Mouse (Mus musculus) heart, adult 2 months (tissue): ENCODE data around the gene Acot4. TPM values are rescaled to one million over a fixed set of nuclear protein-coding genes. Genes with fewer than 3 reads are reported as not detected.
A peak's percentile ranks its signal among the peaks of the same experiment; 100 is the strongest.
"Not testable (repeated sequence)": the region's sequence is repeated elsewhere in the genome, so short reads cannot be mapped to it uniquely, and the experiment has no call there.

Experiments
- DNase-seq, 2 experiments: peaks; one replicate each; pipeline ENCODE4 v3.0.0; 2021
- H3K27ac ChIP-seq: fragments of 200-600 bp; 2 replicates; pipeline ENCODE4 v1.8.1; 2022
- H3K27me3 ChIP-seq: fragments of 200-500 bp; 2 replicates; pipeline ENCODE4 v1.6.1; 2012; ENCODE audit warnings: mild to moderate bottlenecking, low read length, inconsistent platforms, mixed read lengths; ENCODE audit not compliant: control insufficient read depth, insufficient read depth
- H3K36me3 ChIP-seq: fragments of 200-500 bp; 2 replicates; pipeline ENCODE4 v1.6.1; 2012; ENCODE audit warnings: low read length, inconsistent platforms; ENCODE audit not compliant: control insufficient read depth, insufficient read depth
- H3K4me1 ChIP-seq: fragments of 200-500 bp; 2 replicates; pipeline ENCODE4 v1.6.1; 2011; ENCODE audit warnings: low read length; ENCODE audit not compliant: control insufficient read depth, insufficient read depth
- H3K4me3 ChIP-seq: fragments of 200-600 bp; 2 replicates; pipeline ENCODE4 v1.8.1; 2022
- H3K79me2 ChIP-seq: fragments of 200-500 bp; replicated peaks from 2 replicates; pipeline ENCODE4 v1.6.1; 2012; ENCODE audit warnings: mild to moderate bottlenecking, inconsistent platforms, low read length, moderate library complexity, mixed read lengths; ENCODE audit not compliant: control insufficient read depth, insufficient read depth
- H3K9ac ChIP-seq: fragments of 200-500 bp; 2 replicates; pipeline ENCODE4 v1.6.1; 2012; ENCODE audit warnings: low read depth, mild to moderate bottlenecking, control low read depth, inconsistent platforms, low read length, mixed read lengths
- CTCF ChIP-seq: fragments of 200-600 bp; IDR thresholded peaks from 2 replicates; pipeline ENCODE4 v1.8.1; 2022; ENCODE audit warnings: antibody characterized with exemption, mild to moderate bottlenecking, moderate library complexity
- EP300 ChIP-seq: fragments of 200-500 bp; IDR thresholded peaks from 2 replicates; pipeline ENCODE4 v1.6.1; 2011; ENCODE audit warnings: low read depth, low read length, control low read depth; ENCODE audit not compliant: insufficient read depth
- POLR2A ChIP-seq: fragments of 200-500 bp; IDR thresholded peaks from 2 replicates; pipeline ENCODE4 v1.6.1; 2011; ENCODE audit warnings: mild to moderate bottlenecking, low read depth, low read length, control low read depth; ENCODE audit not compliant: insufficient read depth
- WGBS: fragments of 180-500 bp; shearing (Covaris S2); methylation state at CpG from one replicate; pipeline ENCODE4 v1.1.7; 2018; 5-methylcytosine and 5-hydroxymethylcytosine counted together
- intact Hi-C: fragments of 180-260 bp; cut with DNase I; formaldehyde crosslinking; loops from one replicate; pipeline ENCODE4 v1.15.1; 2025
- polyA plus RNA-seq: library from polyadenylated mRNA; depleted of rRNA; stranded (reverse); fragments of >200 nt; gene quantifications from 2 replicates; pipeline ENCODE4 v1.2.3, GENCODE M21; 2012
- total RNA-seq, 2 experiments: library from RNA; stranded (reverse); gene quantifications; 2 replicates each; pipeline ENCODE4 v1.2.3; 2021

The Acot4 gene
- total and polyA plus RNA-seq, 3 experiments, result 0.53 to 1.3 (median 0.91) TPM

- Histone ChIP-seq H3K27me3 (no peaks in the 10 kb centered on the region), H3K79me2 (no peaks in the 10 kb centered on the region), H3K27ac (no peak overlapping the region), H3K9ac (no peak overlapping the region), H3K4me3 (no peak overlapping the region), H3K36me3 (no peaks in the 10 kb centered on the region), H3K4me1 (peaks cover 2% of the 10 kb centered on the region)
- TF ChIP-seq POLR2A (no peak), EP300 (no peak), CTCF (no peak)
- intact Hi-C loops, result no loop called here
- DNase-seq, result peak; percentile 55 to 72
- WGBS, result 45% methylated on average over 12 of the region's 12 CpGs
Observed at GRCm38 (mm10) chr12:84011251-84012040, 26.7 kb upstream of the Acot4 start.

DNA sequence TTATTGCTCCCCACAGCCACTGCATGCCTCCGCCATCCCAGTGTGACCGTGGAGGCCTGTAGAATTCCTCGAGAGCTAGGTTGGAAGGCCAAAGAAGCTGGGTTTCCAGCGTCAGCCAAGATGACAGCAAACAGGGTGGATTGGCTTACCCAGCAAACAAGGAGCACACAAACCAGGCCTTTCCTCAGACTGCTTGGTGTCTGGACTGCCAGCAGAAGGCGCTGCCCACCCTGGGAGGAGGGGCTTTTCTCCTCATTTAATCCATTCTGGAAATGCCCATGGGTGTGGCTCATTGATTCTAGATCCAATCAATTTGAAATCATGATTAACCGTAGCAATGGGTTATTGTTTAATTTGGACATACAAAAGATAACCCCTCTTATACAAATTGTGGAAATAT lies 25.0 kb upstream of the Acot4 start:
- 72% methylated on average over 6 of the region's 6 CpGs for WGBS
- intact Hi-C loops, result no loop called here

DNA sequence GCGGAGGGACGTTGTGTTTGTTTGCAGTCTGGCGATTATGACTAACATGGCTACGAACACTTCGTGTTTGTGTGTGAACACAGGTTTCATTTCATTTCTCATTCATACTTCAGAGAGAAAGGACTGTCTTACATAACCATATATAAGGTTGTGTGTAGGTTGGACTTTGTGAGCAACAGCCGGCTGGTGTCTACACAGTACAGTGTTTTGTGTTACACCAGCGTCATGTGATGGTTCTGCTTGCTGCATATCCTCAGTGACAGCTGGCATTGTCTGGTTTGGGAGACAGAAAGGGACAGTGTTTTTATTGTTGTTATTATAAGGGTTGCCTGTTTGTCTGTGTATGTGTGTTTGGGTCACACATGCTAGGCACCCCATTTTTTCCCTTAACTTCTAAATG lies 24.5 kb upstream of the Acot4 start:
- WGBS, result 92% methylated on average over 7 of the region's 7 CpGs
- H3K79me2 ChIP-seq, result no peaks in the 10 kb centered on the region
- DNase-seq, result no peak

More for the DNA sequence above, 25.0 kb upstream of the Acot4 start:
- Histone ChIP-seq H3K4me3 (no peak overlapping the region), H3K36me3 (no peaks in the 10 kb centered on the region), H3K9ac (no peak overlapping the region), H3K4me1 (peaks cover 2% of the 10 kb centered on the region), H3K27me3 (no peaks in the 10 kb centered on the region), H3K27ac (no peak overlapping the region), H3K79me2 (no peaks in the 10 kb centered on the region)
- TF ChIP-seq EP300, result no peak
- TF ChIP-seq CTCF, result 0 out of 2 replicates have a peak, but pooled peaks have one; percentile 15
- DNase-seq, result no peak

DNA sequence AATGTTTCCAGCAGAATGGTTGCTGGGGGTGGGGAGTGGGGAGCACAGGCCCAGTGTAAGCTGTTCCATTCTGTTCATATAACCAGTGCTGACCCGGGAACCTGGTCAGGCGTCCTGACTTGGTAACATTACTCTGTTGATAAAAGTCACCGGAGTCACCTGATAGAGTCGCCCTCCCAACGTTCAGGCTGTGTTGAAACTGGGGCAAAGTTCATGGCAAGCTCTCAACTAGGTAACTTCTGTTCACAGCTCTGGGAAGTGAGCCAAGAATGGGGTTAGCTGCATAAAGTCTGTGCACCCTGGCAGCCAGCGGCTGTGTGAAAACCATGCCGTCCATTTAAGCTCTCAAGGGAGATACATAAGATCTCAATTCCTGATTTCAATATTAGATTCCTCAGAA lies 17.7 kb upstream of the Acot4 start:
- peak; percentile 77; the same call in 1 of the 2 replicates for TF ChIP-seq EP300
- H3K4me1 ChIP-seq, H3K79me2 ChIP-seq, intact Hi-C loops, H3K36me3 ChIP-seq, H3K4me3 ChIP-seq, H3K27ac ChIP-seq, H3K27me3 ChIP-seq, H3K9ac ChIP-seq: not testable (repeated sequence)
- peak; percentile 53 to 82 for DNase-seq
- 5% methylated on average over 7 of the region's 7 CpGs for WGBS

More for the DNA sequence above, 24.5 kb upstream of the Acot4 start:
- Histone ChIP-seq H3K4me1 (peaks cover 2% of the 10 kb centered on the region), H3K27ac (no peak overlapping the region), H3K36me3 (no peaks in the 10 kb centered on the region), H3K27me3 (no peaks in the 10 kb centered on the region), H3K4me3 (no peak overlapping the region), H3K9ac (no peak overlapping the region)
- intact Hi-C loops, result no loop called here
- TF ChIP-seq POLR2A (no peak), EP300 (no peak), CTCF (no peak)

DNA sequence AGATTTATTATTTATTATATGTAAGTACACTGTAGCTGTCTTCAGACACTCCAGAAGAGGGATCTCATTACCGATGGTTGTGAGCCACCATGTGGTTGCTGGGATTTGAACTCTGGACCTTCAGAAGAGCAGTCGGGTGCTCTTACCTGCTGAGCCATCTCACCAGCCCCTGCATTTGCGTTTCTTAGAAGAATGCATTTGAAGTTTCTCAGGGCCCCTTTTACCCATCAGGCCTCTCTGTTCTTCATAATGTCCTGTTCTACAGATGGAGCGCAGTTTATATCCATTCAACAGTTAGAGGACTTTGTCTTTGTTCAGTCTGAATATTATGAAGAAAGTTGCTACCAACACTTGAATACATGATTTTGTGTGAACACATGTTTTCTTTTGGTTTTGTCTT lies 15.9 kb upstream of the Acot4 start:
- 97% methylated on average over 4 of the region's 4 CpGs for WGBS
- not testable (repeated sequence) for H3K79me2 ChIP-seq

GRCm38 (mm10) chr12:84023052-84023745 lies 15.0 kb upstream of the Acot4 start:
- Histone ChIP-seq H3K9ac (no peak overlapping the region), H3K36me3 (no peaks in the 10 kb centered on the region), H3K27me3 (no peaks in the 10 kb centered on the region), H3K27ac (no peak overlapping the region), H3K4me3 (no peak overlapping the region), H3K79me2 (no peaks in the 10 kb centered on the region), H3K4me1 (no peaks in the 10 kb centered on the region)
- intact Hi-C loops, result no loop called here
- 82% methylated on average over 9 of the region's 9 CpGs for WGBS
- TF ChIP-seq EP300, result no peak
- no peak for TF ChIP-seq POLR2A
- no peak for TF ChIP-seq CTCF
- no peak for DNase-seq

More for the DNA sequence above, 15.9 kb upstream of the Acot4 start:
- intact Hi-C loops, H3K9ac ChIP-seq, H3K4me3 ChIP-seq, H3K4me1 ChIP-seq, H3K36me3 ChIP-seq, H3K27me3 ChIP-seq, H3K27ac ChIP-seq, DNase-seq: not testable (repeated sequence)
